Mouse (Mus musculus): ENCODE results near the gene Spred2.

DNA sequence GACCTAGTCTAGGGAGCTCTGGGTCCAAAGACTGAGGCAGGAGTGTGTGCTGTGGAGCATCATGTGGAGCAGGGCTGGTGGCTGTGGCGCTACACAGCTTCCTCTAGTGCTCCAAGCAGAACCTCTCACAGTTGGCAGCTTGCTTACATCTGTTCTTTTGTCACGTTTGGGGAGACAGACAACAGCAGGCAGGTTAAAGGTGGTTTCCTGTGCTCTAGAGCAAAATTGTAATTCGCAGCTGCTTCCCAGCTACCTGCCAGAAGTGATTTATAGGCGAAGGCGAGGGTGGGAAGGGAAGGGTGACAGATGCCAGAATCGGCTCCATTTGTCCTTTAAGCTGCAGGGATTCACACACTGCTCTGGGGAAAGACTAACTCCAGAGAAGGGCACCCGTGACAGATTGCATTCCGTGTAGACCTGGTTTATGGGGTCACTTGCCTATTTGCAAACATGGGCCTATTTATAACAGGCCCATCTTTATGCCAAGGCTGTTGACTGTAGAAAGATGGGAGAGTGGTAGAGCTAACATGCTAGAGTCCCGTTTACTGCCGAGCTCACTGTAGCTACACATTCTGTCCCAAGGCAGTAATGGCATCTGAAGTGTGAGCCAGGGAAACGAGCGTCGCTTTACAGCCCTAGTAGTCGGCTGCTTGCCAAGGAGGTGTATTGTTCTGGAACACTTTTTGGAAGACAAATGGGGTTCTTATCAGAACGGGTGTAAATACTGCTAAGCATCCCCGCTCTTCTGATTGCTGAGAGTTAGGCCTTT, 87.2 kb downstream of the Spred2 start:
- no peak for TF ChIP-seq CTCF (IDR thresholded peaks at IDR 0.05; ENCODE audit: insufficient read depth, low read depth, low read length)
- no peak for TF ChIP-seq POLR2A (IDR thresholded peaks at IDR 0.05; ENCODE audit: insufficient read depth, low read depth, low read length)
